Mouse (Mus musculus) limb, embryonic 14.5 days (tissue): ENCODE results near the gene Ano10. TPM values are rescaled to one million over a fixed set of nuclear protein-coding genes. Genes with fewer than 3 reads are reported as not detected.

ENCODE experiments used
- ATAC-seq: fragments of 200-750 bp; cut with Nextera tagmentation; 2 replicates; pipeline ENCODE4 v1.8.0; 2017; ENCODE audit warnings: low read depth, moderate number of reproducible peaks, moderate TSS enrichment; ENCODE audit not compliant: low FRiP score
- DNase-seq: peaks from one replicate; pipeline ENCODE4 v3.0.0-alpha.2; 2015; ENCODE audit warnings: low spot score
- H3K27ac ChIP-seq: fragments of 300-500 bp; sonication (generic); replicated peaks from 2 replicates; pipeline ENCODE4 v1.5.1; 2014; ENCODE audit warnings: low read depth, mild to moderate bottlenecking, low read length, moderate library complexity, mixed read lengths
- H3K27me3 ChIP-seq: fragments of 300-500 bp; sonication (generic); 2 replicates; pipeline ENCODE4 v1.6.1; 2014; ENCODE audit warnings: low read length, mixed read lengths; ENCODE audit not compliant: control insufficient read depth, insufficient read depth
- H3K36me3 ChIP-seq: fragments of 300-500 bp; sonication (generic); 2 replicates; pipeline ENCODE4 v1.6.1; 2014; ENCODE audit warnings: mild to moderate bottlenecking, low read length, moderate library complexity, mixed read lengths; ENCODE audit not compliant: control insufficient read depth, insufficient read depth
- H3K4me1 ChIP-seq: fragments of 300-500 bp; sonication (generic); 2 replicates; pipeline ENCODE4 v1.6.1; 2014; ENCODE audit warnings: antibody characterized with exemption, low read length, mixed read lengths; ENCODE audit not compliant: control insufficient read depth, insufficient read depth
- H3K4me2 ChIP-seq: fragments of 300-500 bp; sonication (generic); replicated peaks from 2 replicates; pipeline ENCODE4 v1.6.1; 2014; ENCODE audit warnings: low read depth, mild to moderate bottlenecking, low read length, moderate library complexity; ENCODE audit not compliant: severe bottlenecking
- H3K4me3 ChIP-seq: fragments of 300-500 bp; sonication (generic); replicated peaks from 2 replicates; pipeline ENCODE4 v1.5.1; 2014; ENCODE audit warnings: low read length
- H3K9ac ChIP-seq: fragments of 300-500 bp; sonication (generic); 2 replicates; pipeline ENCODE4 v1.6.1; 2014; ENCODE audit warnings: mild to moderate bottlenecking, low read depth, low read length, moderate library complexity; ENCODE audit not compliant: severe bottlenecking
- H3K9me3 ChIP-seq: fragments of 300-500 bp; sonication (generic); 2 replicates; pipeline ENCODE4 v1.6.1; 2016; ENCODE audit warnings: low read length; ENCODE audit not compliant: control insufficient read depth
- POLR2A ChIP-seq: fragments of 200-500 bp; IDR thresholded peaks from 2 replicates; pipeline ENCODE4 v1.8.0; 2012; ENCODE audit warnings: inconsistent platforms, mild to moderate bottlenecking, moderate library complexity, borderline replicate concordance; ENCODE audit not compliant: insufficient read depth, insufficient read length; ENCODE audit errors: extremely low read depth
- whole genome bisulfite sequencing: fragments of 180-500 bp; shearing (Covaris S2); extraction: QIAGEN DNeasy Blood & Tissue Kit; methylation state at CpG from one replicate; pipeline ENCODE4 v1.1.7; 2014; 5-methylcytosine and 5-hydroxymethylcytosine counted together
- polyA plus RNA-seq, 2 experiments: library from polyadenylated mRNA; depleted of rRNA in 1 of 2; stranded (reverse) in 1 of 2; unstranded in 1 of 2; fragments of >200 nt; fragmentation: Nextera tagmentation in 1 of 2; extraction: Ambion mirVana in 1 of 2; gene quantifications; 2 replicates each; pipeline versions ENCODE4 v1.2.1 to v1.2.3; 2012 to 2014

Gene Ano10
- polyA plus RNA-seq, 2 experiments = 34.4 to 49.4 TPM

DNA sequence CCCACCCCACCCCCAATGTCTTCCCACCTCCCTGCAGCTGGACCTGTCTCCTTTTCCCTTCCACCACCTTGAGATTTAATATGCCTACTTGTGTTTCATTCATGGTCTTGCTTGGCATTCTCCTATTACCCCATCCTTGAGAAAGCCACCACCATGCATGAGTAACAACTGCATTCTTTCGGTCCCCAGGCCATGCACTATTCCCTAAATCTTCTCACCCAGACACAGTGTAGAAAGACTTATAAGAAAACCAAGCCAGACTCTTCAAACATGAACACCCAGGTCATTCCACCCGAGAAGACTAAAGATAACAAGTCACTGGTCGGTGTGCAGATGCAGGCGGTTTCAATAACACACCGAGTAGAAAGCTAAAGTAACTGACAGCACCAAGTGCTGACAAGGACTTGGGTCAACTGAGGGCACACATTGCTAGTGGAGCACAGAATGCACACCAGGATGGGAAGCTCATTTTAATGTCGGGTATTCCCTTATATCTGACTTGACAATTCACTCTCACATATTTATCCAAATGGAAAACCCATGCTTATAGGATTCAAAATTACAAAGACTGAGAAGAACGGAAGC, 77.2 kb downstream of the Ano10 start:
- WGBS = 81% methylated on average over 7 of the region's 7 CpGs
- DNase-seq = no peak
- Histone ChIP-seq H3K4me1 (no peaks in the 10 kb centered on the region), H3K27me3 (no peaks in the 10 kb centered on the region), H3K4me2 (no peak overlapping the region), H3K9ac (no peak overlapping the region), H3K27ac (no peak overlapping the region), H3K4me3 (no peak overlapping the region), H3K36me3 (no peaks in the 10 kb centered on the region; the same call in 1 of the 2 replicates), H3K9me3 (no peaks in the 10 kb centered on the region)
- TF ChIP-seq POLR2A = no peak
- no peak for ATAC-seq

DNA sequence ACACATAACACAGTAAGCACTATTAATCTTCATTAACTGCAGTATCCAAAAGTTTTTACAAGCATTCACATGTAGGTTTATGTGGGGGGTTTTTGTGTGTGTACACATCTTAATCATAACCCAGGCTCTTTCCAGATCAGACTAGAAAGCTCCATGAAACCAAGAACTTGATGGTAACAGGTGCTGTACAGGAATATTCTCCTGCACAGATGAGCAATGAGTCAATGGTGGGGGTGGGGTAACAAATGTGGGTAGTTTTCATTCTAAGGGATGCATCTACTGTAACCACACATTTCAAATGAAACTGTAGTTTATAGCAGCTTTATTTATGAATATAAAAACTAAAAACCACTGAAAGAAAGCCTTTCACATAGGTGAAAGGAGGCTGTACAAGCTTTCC, 79.1 kb downstream of the Ano10 start:
- Histone ChIP-seq H3K27ac (no peak overlapping the region), H3K4me3 (no peak overlapping the region), H3K9me3 (no peaks in the 10 kb centered on the region), H3K9ac (no peak overlapping the region), H3K4me2 (no peak overlapping the region), H3K4me1 (no peaks in the 10 kb centered on the region), H3K27me3 (no peaks in the 10 kb centered on the region), H3K36me3 (no peaks in the 10 kb centered on the region; the same call in 1 of the 2 replicates)
- ATAC-seq = no peak
- no peak for DNase-seq
- no peak for TF ChIP-seq POLR2A

DNA sequence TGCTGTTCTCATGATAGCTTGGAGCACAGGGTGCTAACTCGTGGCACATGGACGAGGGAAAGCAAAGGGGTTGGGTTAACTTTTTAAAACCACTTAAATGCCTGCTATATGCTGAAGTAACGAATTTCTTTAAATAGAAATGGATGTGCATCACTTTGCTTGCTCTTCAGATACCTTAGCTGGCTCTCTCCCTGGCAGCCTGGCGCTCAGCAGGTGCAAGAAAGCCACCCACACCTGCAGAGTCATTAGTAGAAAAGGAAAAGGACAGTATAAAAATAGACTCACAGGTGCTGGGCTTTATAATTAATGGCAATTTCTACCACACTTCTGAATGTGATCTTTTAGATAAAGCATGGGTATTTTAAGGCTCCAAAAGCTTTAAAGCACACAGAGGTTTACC, 85.9 kb downstream of the Ano10 start:
- 62% methylated on average over 4 of the region's 4 CpGs for WGBS
- Histone ChIP-seq H3K27ac (no peak overlapping the region), H3K27me3 (no peaks in the 10 kb centered on the region), H3K4me1 (0 out of 2 replicates have a peak, but pooled peaks cover 3% of the 10 kb centered on the region), H3K9ac (no peak overlapping the region), H3K36me3 (no peaks in the 10 kb centered on the region), H3K9me3 (no peaks in the 10 kb centered on the region), H3K4me3 (no peak overlapping the region), H3K4me2 (no peak overlapping the region)
- no peak for ATAC-seq
- DNase-seq = no peak
- TF ChIP-seq POLR2A = no peak

DNA sequence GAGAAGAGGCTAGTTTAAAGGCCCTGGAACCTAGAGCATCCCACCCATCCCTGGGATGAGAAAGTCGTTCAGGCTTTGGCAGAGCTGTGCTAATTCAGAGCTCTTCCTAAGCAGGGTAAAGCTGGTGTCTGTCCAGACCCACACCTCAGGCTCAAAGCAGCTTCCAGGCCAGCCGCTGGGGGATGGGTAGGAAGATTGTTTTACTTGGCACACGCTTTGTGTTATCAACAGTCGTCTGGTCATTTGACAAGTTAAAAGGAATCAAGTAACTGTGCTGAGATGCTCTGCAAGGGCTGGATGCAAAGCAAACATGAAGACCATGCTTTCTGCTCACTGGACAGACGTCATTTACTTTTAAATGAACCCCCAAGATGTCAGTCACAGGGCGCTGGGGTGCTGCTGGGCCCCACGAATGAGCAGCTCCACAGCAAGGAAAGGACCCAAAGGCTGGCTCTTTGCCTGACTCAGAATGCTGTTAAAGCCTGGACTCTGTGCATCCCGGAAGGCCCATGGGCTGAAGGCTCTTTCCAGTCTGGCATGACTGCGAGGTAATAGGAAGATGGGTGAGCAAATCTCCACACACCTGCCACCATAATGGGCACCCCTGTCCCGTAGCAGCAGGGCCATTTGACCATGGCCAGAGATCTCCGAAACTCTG, 88.6 kb downstream of the Ano10 start:
- DNase-seq = no peak
- no peak for TF ChIP-seq POLR2A
- H3K4me2 ChIP-seq = no peak overlapping the region

DNA sequence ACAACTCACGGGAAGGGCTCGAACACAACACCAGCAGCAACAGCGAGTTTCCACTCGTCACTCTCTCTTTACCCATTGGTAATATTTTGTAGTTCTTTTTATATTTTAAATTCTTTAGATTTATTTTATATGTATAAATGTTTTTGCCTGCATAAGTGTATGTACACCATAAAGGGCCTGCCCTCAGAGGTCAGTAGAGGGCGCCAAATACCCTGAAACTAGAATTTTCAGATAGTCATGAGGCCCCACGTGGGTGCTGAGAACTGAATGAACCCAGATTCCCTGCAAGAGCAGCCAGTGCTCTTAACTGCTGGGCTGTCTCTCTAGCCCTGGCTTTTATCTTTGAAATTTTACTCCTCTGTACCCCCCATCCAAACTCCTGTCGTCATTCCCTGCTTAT, 89.7 kb downstream of the Ano10 start:
- Histone ChIP-seq H3K4me1 (0 out of 2 replicates have a peak, but pooled peaks cover 3% of the 10 kb centered on the region), H3K36me3 (no peaks in the 10 kb centered on the region), H3K9ac (no peak overlapping the region), H3K27me3 (no peaks in the 10 kb centered on the region), H3K4me3 (no peak overlapping the region), H3K27ac (no peak overlapping the region), H3K4me2 (no peak overlapping the region), H3K9me3 (no peaks in the 10 kb centered on the region)
- no peak for TF ChIP-seq POLR2A
- ATAC-seq = no peak
- DNase-seq = no peak
- 64% methylated on average over 7 of the region's 7 CpGs for WGBS

More for the DNA sequence above, 88.6 kb downstream of the Ano10 start:
- no peaks in the 10 kb centered on the region for H3K9me3 ChIP-seq
- no peak overlapping the region for H3K27ac ChIP-seq
- no peaks in the 10 kb centered on the region for H3K27me3 ChIP-seq
- WGBS = 53% methylated on average over 11 of the region's 11 CpGs
- H3K36me3 ChIP-seq = no peaks in the 10 kb centered on the region
- 0 out of 2 replicates have a peak, but pooled peaks cover 3% of the 10 kb centered on the region for H3K4me1 ChIP-seq
- no peak for ATAC-seq
- no peak overlapping the region for H3K4me3 ChIP-seq
- H3K9ac ChIP-seq = no peak overlapping the region
